Mouse (Mus musculus): ENCODE data around the gene Cbl. TPM values are rescaled to one million over a fixed set of nuclear protein-coding genes. Genes with fewer than 3 reads are reported as not detected.

Cbl gene
- polyA plus RNA-seq, 1 experiment from 2014 or later: 21.7 TPM

DNA sequence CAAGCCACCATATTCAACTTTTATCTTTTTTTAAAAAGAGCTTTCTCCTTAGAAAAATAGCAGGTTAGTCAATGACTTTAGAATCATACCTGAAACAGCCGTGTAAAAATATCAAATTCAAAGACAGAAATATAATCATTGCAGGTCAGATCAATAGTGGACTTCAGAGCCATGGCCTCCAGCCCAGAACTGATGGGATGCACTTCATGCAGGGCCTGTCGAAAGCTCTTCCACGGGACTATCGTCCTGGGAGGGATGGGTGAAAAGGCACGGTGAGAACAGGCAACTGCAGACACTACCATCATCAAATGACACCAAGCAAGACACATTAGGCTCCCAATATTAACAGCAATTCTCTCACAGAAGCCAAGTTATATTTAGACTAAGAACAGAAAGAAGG is 64.9 kb downstream of the Cbl start:
- 96% methylated on average over 5 of the region's 5 CpGs for WGBS
- ATAC-seq: no peak
- no peaks in the 10 kb centered on the region for H3K4me1 ChIP-seq (ENCODE audit: control insufficient read depth, insufficient read depth, low read length)
- H3K4me3 ChIP-seq (ENCODE audit: low read depth, low read length): no peak overlapping the region
- H3K27me3 ChIP-seq (ENCODE audit: control insufficient read depth, insufficient read depth, low read depth, low read length): no peaks in the 10 kb centered on the region
- H3K4me2 ChIP-seq (ENCODE audit: low read length): no peak overlapping the region
- H3K9ac ChIP-seq (ENCODE audit: low read depth, low read length): no peak overlapping the region
- H3K9me3 ChIP-seq (replicated peaks; ENCODE audit: control insufficient read depth, low read length, poor library complexity, severe bottlenecking): no peaks in the 10 kb centered on the region
- H3K27ac ChIP-seq (ENCODE audit: low read length): no peak overlapping the region
- peaks cover 20% of the 10 kb centered on the region for H3K36me3 ChIP-seq (ENCODE audit: control insufficient read depth, insufficient read depth, low read length)

GRCm38 (mm10) chr9:44159886-44160285 is 74.0 kb downstream of the Cbl start:
- H3K36me3 ChIP-seq (ENCODE audit: control insufficient read depth, insufficient read depth, low read length): peaks cover 30% of the 10 kb centered on the region
- ATAC-seq: no peak
- H3K9me3 ChIP-seq (replicated peaks; ENCODE audit: control insufficient read depth, low read length, poor library complexity, severe bottlenecking): no peaks in the 10 kb centered on the region
- H3K4me2 ChIP-seq (ENCODE audit: low read length): no peak overlapping the region
- H3K27ac ChIP-seq (ENCODE audit: low read length): no peak overlapping the region
- no peaks in the 10 kb centered on the region for H3K4me1 ChIP-seq (ENCODE audit: control insufficient read depth, insufficient read depth, low read length)
- 86% methylated on average over 3 of the region's 3 CpGs for WGBS
- no peak overlapping the region for H3K9ac ChIP-seq (ENCODE audit: low read depth, low read length)
- no peak overlapping the region for H3K4me3 ChIP-seq (ENCODE audit: low read depth, low read length)
- H3K27me3 ChIP-seq (ENCODE audit: control insufficient read depth, insufficient read depth, low read depth, low read length): no peaks in the 10 kb centered on the region

DNA sequence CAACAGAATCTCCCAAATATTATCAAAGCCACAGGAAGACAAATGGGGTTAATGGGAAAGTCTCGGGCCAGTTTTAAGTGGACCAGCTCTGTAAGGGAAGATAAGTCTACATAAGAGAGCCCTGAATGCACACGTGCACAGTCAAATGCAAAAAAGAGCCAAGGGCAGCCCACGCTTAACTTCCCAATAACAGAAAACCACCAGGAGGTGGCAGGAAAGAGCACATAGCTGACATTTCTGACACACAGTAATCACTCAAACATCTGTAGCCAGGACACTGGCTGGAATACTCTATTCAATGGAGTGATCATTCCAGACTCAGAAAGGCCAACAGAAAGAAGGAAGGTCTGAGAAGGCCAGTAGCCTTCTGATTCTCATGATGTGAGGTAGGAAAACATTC is 86.6 kb downstream of the Cbl start:
- H3K4me2 ChIP-seq (ENCODE audit: low read length): no peak overlapping the region
- H3K4me3 ChIP-seq (ENCODE audit: low read depth, low read length): no peak overlapping the region
- H3K9ac ChIP-seq (ENCODE audit: low read depth, low read length): no peak overlapping the region
- H3K36me3 ChIP-seq (ENCODE audit: control insufficient read depth, insufficient read depth, low read length): peaks cover 16% of the 10 kb centered on the region
- H3K27me3 ChIP-seq (ENCODE audit: control insufficient read depth, insufficient read depth, low read depth, low read length): no peaks in the 10 kb centered on the region
- no peaks in the 10 kb centered on the region for H3K9me3 ChIP-seq (replicated peaks; ENCODE audit: control insufficient read depth, low read length, poor library complexity, severe bottlenecking)
- 50% methylated on average over 3 of the region's 3 CpGs for WGBS
- no peaks in the 10 kb centered on the region for H3K4me1 ChIP-seq (ENCODE audit: control insufficient read depth, insufficient read depth, low read length)
- no peak overlapping the region for H3K27ac ChIP-seq (ENCODE audit: low read length)
- ATAC-seq: no peak

DNA sequence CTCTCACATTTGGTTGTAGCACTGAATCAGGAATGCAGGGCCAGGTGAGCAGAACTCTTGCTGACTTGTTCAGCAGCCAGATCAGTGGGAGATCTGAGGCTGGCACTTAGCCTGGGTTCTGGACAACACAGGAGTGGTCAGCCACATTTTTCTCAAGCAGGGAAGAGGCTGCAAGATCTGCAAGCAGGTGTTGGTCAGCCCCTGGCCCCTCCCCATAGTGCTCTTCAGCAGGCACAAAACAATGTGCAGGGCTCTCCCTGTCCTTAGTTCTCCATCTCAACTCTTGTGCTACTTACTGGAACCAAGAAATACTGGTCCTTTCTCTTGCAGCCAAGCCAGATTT is 89.2 kb downstream of the Cbl start:
- Histone ChIP-seq H3K9ac (ENCODE audit: low read depth, low read length) (no peak overlapping the region), H3K4me2 (ENCODE audit: low read length) (no peak overlapping the region), H3K9me3 (replicated peaks; ENCODE audit: control insufficient read depth, low read length, poor library complexity, severe bottlenecking) (no peaks in the 10 kb centered on the region), H3K27ac (ENCODE audit: low read length) (no peak overlapping the region), H3K4me1 (ENCODE audit: control insufficient read depth, insufficient read depth, low read length) (no peaks in the 10 kb centered on the region), H3K4me3 (ENCODE audit: low read depth, low read length) (no peak overlapping the region), H3K36me3 (ENCODE audit: control insufficient read depth, insufficient read depth, low read length) (peaks cover 7% of the 10 kb centered on the region; the same call in 1 of the 2 replicates), H3K27me3 (ENCODE audit: control insufficient read depth, insufficient read depth, low read depth, low read length) (no peaks in the 10 kb centered on the region)
- no peak for ATAC-seq

- H3K4me1 ChIP-seq (ENCODE audit: control insufficient read depth, insufficient read depth, low read length): no peaks in the 10 kb centered on the region
- H3K27ac ChIP-seq (ENCODE audit: low read length): no peak overlapping the region
- no peak overlapping the region for H3K4me3 ChIP-seq (ENCODE audit: low read depth, low read length)
- H3K36me3 ChIP-seq (ENCODE audit: control insufficient read depth, insufficient read depth, low read length): peaks cover 5% of the 10 kb centered on the region; the same call in 1 of the 2 replicates
- ATAC-seq: no peak
- H3K9ac ChIP-seq (ENCODE audit: low read depth, low read length): no peak overlapping the region
- H3K27me3 ChIP-seq (ENCODE audit: control insufficient read depth, insufficient read depth, low read depth, low read length): no peaks in the 10 kb centered on the region
- no peaks in the 10 kb centered on the region for H3K9me3 ChIP-seq (replicated peaks; ENCODE audit: control insufficient read depth, low read length, poor library complexity, severe bottlenecking)
- H3K4me2 ChIP-seq (ENCODE audit: low read length): no peak overlapping the region
- WGBS: 25% methylated on average over 7 of the region's 8 CpGs
Measured at GRCm38 (mm10) chr9:44144023-44144717, 89.7 kb downstream of the Cbl start.

GRCm38 (mm10) chr9:44143421-44143820 is 90.4 kb downstream of the Cbl start:
- Histone ChIP-seq H3K9ac (ENCODE audit: low read depth, low read length) (no peak overlapping the region), H3K27me3 (ENCODE audit: control insufficient read depth, insufficient read depth, low read depth, low read length) (no peaks in the 10 kb centered on the region), H3K36me3 (ENCODE audit: control insufficient read depth, insufficient read depth, low read length) (0 out of 2 replicates have a peak, but pooled peaks cover 4% of the 10 kb centered on the region), H3K27ac (ENCODE audit: low read length) (no peak overlapping the region), H3K4me1 (ENCODE audit: control insufficient read depth, insufficient read depth, low read length) (no peaks in the 10 kb centered on the region), H3K4me3 (ENCODE audit: low read depth, low read length) (no peak overlapping the region), H3K4me2 (ENCODE audit: low read length) (no peak overlapping the region), H3K9me3 (replicated peaks; ENCODE audit: control insufficient read depth, low read length, poor library complexity, severe bottlenecking) (no peaks in the 10 kb centered on the region)
- 69% methylated on average over 5 of the region's 5 CpGs for WGBS
- ATAC-seq: no peak

DNA sequence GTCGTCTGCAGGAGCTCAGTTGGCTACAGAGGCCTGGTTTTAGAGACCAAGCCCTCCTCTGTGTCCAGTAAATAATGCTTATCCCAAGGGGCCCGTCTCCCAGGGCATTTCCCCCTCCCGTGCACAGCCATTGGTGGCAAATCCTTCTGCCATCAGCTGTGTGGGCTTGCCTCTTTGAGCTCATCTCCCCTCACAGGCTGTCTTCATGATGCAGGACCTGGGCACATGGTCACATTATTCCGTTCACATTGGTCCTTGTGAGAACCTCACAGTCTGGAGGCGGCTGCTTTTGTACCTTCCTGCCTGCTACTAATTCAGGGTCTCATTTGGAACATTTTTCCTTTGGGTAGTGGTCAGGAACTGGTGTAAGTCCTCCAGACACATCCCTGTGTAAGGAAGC is 91.9 kb downstream of the Cbl start:
- 60% methylated on average over 5 of the region's 5 CpGs for WGBS
- no peaks in the 10 kb centered on the region for H3K27me3 ChIP-seq (ENCODE audit: control insufficient read depth, insufficient read depth, low read depth, low read length)
- ATAC-seq: no peak
- H3K27ac ChIP-seq (ENCODE audit: low read length): no peak overlapping the region
- no peak overlapping the region for H3K4me2 ChIP-seq (ENCODE audit: low read length)
- no peak overlapping the region for H3K9ac ChIP-seq (ENCODE audit: low read depth, low read length)
- 0 out of 2 replicates have a peak, but pooled peaks cover 4% of the 10 kb centered on the region for H3K36me3 ChIP-seq (ENCODE audit: control insufficient read depth, insufficient read depth, low read length)
- no peaks in the 10 kb centered on the region for H3K4me1 ChIP-seq (ENCODE audit: control insufficient read depth, insufficient read depth, low read length)
- H3K9me3 ChIP-seq (replicated peaks; ENCODE audit: control insufficient read depth, low read length, poor library complexity, severe bottlenecking): no peaks in the 10 kb centered on the region
- H3K4me3 ChIP-seq (ENCODE audit: low read depth, low read length): no peak overlapping the region

DNA sequence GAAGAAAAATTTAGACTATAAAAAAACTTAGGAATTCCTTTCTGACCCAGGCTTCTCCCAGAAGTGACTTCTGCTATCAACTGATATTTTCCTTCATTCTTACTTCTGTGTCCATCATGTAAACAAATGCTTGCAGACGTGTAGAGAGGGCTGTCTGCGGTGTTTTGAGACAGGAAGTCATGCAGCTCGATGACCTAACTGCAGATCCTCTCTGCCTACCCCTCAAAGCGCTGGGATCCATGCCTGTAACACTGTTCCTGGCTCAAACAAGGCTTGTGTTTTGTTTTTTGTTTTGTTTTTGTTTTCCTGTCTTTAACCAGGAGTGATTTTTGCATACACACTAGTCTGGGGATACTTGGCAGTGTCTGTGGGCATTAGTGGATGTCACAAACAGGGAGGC is 96.0 kb downstream of the Cbl start:
- H3K27ac ChIP-seq (ENCODE audit: low read length): no peak overlapping the region
- no peak overlapping the region for H3K4me2 ChIP-seq (ENCODE audit: low read length)
- H3K36me3 ChIP-seq (ENCODE audit: control insufficient read depth, insufficient read depth, low read length): no peaks in the 10 kb centered on the region
- 77% methylated on average over 4 of the region's 4 CpGs for WGBS
- no peak overlapping the region for H3K4me3 ChIP-seq (ENCODE audit: low read depth, low read length)
- peaks cover 15% of the 10 kb centered on the region for H3K4me1 ChIP-seq (ENCODE audit: control insufficient read depth, insufficient read depth, low read length)
- H3K27me3 ChIP-seq (ENCODE audit: control insufficient read depth, insufficient read depth, low read depth, low read length): peaks cover 24% of the 10 kb centered on the region
- ATAC-seq: no peak
- no peak overlapping the region for H3K9ac ChIP-seq (ENCODE audit: low read depth, low read length)
- no peaks in the 10 kb centered on the region for H3K9me3 ChIP-seq (replicated peaks; ENCODE audit: control insufficient read depth, low read length, poor library complexity, severe bottlenecking)

GRCm38 (mm10) chr9:44135731-44136411 is 98.0 kb downstream of the Cbl start:
- no peak overlapping the region for H3K4me3 ChIP-seq (ENCODE audit: low read depth, low read length)
- no peak overlapping the region for H3K27ac ChIP-seq (ENCODE audit: low read length)
- WGBS: 59% methylated on average over 7 of the region's 7 CpGs
- peaks cover 15% of the 10 kb centered on the region for H3K4me1 ChIP-seq (ENCODE audit: control insufficient read depth, insufficient read depth, low read length)
- H3K27me3 ChIP-seq (ENCODE audit: control insufficient read depth, insufficient read depth, low read depth, low read length): peaks cover 35% of the 10 kb centered on the region
- H3K36me3 ChIP-seq (ENCODE audit: control insufficient read depth, insufficient read depth, low read length): no peaks in the 10 kb centered on the region
- H3K4me2 ChIP-seq (ENCODE audit: low read length): no peak overlapping the region
- ATAC-seq: no peak
- no peak overlapping the region for H3K9ac ChIP-seq (ENCODE audit: low read depth, low read length)
- no peaks in the 10 kb centered on the region for H3K9me3 ChIP-seq (replicated peaks; ENCODE audit: control insufficient read depth, low read length, poor library complexity, severe bottlenecking)
